Mouse (Mus musculus) forebrain, embryonic 14.5 days (tissue): Measurements from ENCODE around the gene Mad1l1. TPM values are rescaled to one million over a fixed set of nuclear protein-coding genes. Genes with fewer than 3 reads are reported as not detected.

Experiments
- ATAC-seq: fragments of 200-750 bp; cut with Nextera tagmentation; 2 replicates; pipeline ENCODE4 v1.8.0; 2017; ENCODE audit warnings: mild to moderate bottlenecking, moderate library complexity
- DNase-seq: peaks from one replicate; pipeline ENCODE4 v3.0.0-alpha.2; 2015; ENCODE audit warnings: low spot score
- H3K27ac ChIP-seq: fragments of 300-500 bp; sonication (generic); 2 replicates; pipeline ENCODE4 v1.5.1; 2014; ENCODE audit warnings: low read depth, mild to moderate bottlenecking, control low read depth, low read length, moderate library complexity
- H3K27me3 ChIP-seq: fragments of 300-500 bp; sonication (generic); replicated peaks from 2 replicates; pipeline ENCODE4 v1.6.1; 2014; ENCODE audit warnings: low read length, control low read depth, mixed read lengths; ENCODE audit not compliant: control insufficient read depth, insufficient read depth
- H3K36me3 ChIP-seq: fragments of 300-500 bp; sonication (generic); 2 replicates; pipeline ENCODE4 v1.6.1; 2014; ENCODE audit warnings: low read length, control low read depth; ENCODE audit not compliant: control insufficient read depth, insufficient read depth
- H3K4me1 ChIP-seq: fragments of 300-500 bp; sonication (generic); 2 replicates; pipeline ENCODE4 v1.6.1; 2014; ENCODE audit warnings: antibody characterized with exemption, low read length, control low read depth; ENCODE audit not compliant: control insufficient read depth, insufficient read depth
- H3K4me2 ChIP-seq: fragments of 300-500 bp; sonication (generic); 2 replicates; pipeline ENCODE4 v1.6.1; 2014; ENCODE audit warnings: mild to moderate bottlenecking, control low read depth, low read length
- H3K4me3 ChIP-seq: fragments of 300-500 bp; sonication (generic); 2 replicates; pipeline ENCODE4 v1.5.1; 2014; ENCODE audit warnings: low read depth, low read length, control low read depth
- H3K9ac ChIP-seq: fragments of 300-500 bp; sonication (generic); 2 replicates; pipeline ENCODE4 v1.6.1; 2014; ENCODE audit warnings: mild to moderate bottlenecking, low read length, control low read depth, moderate library complexity
- H3K9me3 ChIP-seq: fragments of 300-500 bp; sonication (generic); replicated peaks from 2 replicates; pipeline ENCODE4 v1.6.1; 2016; ENCODE audit warnings: low read length, control low read depth, mixed read lengths; ENCODE audit not compliant: control insufficient read depth
- WGBS: fragments of 180-500 bp; shearing (Covaris S2); extraction: QIAGEN DNeasy Blood & Tissue Kit; methylation state at CpG from one replicate; pipeline ENCODE4 v1.1.7; 2014; 5-methylcytosine and 5-hydroxymethylcytosine counted together
- polyA plus RNA-seq: library from polyadenylated mRNA; unstranded; fragments of >200 nt; fragmentation: Nextera tagmentation; extraction: Ambion mirVana; gene quantifications from 2 replicates; pipeline ENCODE4 v1.2.1, GENCODE M21; 2014

The Mad1l1 gene
- polyA plus RNA-seq, 1 experiment from 2014 or later = 29.2 TPM

DNA sequence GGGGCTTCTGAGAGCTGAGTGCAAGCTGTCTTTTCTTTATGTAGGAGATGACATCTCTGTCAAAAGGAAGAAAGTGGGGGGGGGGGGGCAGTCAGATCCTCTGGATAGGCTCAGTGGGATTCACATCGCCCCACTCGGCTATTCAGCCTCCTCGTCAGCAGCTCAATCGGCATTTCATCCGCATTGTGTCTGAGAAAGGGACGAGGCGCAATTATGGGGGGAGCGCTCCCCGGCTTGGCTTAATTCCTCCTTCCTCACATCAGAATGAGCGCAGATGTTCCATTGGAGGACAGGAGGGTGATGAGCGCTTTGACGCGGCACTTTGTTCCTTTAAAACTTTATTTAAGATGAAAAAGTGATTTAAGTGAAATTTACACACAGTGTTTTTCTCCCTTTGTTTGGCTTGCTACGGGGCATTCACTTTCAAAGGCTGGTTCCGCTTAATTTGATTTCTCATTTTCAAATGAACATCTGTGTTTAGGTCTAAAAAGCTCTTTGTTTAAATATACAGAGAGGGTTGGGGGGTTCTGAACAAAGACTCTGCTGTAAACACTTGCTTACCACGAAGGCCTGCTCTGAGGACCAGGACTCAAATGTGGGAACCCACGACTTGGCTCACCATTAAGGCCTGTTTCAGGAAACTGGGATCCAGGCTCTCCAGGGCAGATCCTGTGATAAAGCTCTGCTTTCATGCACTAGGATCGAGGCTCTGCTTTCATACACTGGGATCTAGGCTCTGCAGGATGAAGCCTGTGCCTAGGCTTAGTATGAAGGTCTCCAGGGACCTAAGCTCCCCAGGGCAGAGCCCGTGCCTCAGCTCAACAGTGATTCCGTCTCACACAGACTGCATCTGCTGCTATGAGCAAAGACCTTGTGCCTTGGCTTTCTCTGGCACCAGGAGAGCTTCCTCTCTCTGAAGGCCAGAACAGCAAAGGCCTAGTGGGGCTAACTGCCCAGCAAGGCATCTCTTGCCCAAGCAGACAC, 98.0 kb downstream of the Mad1l1 start:
- no peaks in the 10 kb centered on the region for H3K27me3 ChIP-seq
- H3K4me1 ChIP-seq = peaks cover 8% of the 10 kb centered on the region; the same call in 1 of the 2 replicates
- ATAC-seq (peak; percentile 72), DNase-seq (peak; percentile 72)
- H3K9ac ChIP-seq = no peak overlapping the region
- H3K4me2 ChIP-seq = no peak overlapping the region
- WGBS = 16% methylated on average over 20 of the region's 20 CpGs
- H3K4me3 ChIP-seq = no peak overlapping the region
- peak overlapping the region; percentile 59 for H3K27ac ChIP-seq
- no peaks in the 10 kb centered on the region for H3K9me3 ChIP-seq
- H3K36me3 ChIP-seq = no peaks in the 10 kb centered on the region

DNA sequence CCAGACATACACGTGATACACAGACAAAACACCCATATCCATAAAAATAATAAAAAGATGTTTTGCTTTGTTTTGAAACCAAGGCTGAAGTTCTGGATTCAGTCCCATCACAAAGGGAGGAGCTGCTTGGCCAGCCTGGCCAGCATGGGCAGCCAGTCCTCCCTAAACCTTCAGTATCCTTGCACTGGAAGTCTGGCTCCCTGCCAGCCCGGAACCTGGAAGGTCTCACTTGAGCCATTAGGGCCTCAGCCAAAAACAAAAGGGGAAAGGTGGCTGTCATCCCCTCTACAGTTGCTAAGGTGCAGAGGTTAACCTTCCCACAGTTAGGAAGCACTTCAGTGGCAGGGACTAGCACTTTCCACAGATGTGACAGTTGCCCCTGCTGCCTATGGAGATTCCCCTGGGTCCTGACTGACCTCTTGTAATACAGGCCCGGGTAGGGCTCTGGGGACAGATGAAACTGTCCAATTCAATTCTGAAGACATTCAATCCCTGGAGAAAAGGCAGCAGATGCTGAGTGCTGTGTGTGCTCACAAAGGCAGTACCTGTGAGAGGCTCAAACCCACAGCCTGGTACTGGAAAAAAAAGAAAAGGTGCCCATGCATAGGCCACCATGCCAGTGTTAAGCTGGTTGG, 100.2 kb downstream of the Mad1l1 start:
- Histone ChIP-seq H3K9me3 (no peaks in the 10 kb centered on the region), H3K4me2 (no peak overlapping the region), H3K27me3 (no peaks in the 10 kb centered on the region), H3K27ac (no peak overlapping the region), H3K4me1 (peaks cover 8% of the 10 kb centered on the region; the same call in 1 of the 2 replicates), H3K9ac (no peak overlapping the region), H3K4me3 (no peak overlapping the region), H3K36me3 (no peaks in the 10 kb centered on the region)
- no peak for ATAC-seq
- DNase-seq = no peak
- WGBS = 84% methylated on average over 3 of the region's 3 CpGs

DNA sequence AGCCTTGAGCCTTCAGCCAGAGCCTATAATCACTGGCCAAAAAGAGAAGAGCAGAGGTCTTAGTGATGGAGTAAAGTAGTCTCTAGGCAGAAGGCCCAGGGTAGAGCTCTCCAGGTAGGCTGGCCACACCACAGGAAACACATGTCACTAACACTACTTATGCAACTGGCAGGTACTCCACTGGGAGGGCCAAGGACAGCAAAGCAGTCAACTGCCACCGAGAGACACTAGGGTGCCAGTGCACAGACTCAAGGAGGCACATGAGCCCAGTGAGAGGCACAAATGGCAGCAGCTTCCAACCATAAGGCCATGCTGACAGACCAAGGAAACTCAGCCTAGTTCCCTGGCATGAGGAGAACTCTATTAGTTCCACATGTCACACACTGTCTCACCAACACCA, 102.1 kb downstream of the Mad1l1 start:
- Histone ChIP-seq H3K36me3 (no peaks in the 10 kb centered on the region), H3K4me2 (no peak overlapping the region), H3K4me1 (peaks cover 8% of the 10 kb centered on the region; the same call in 1 of the 2 replicates), H3K9me3 (no peaks in the 10 kb centered on the region), H3K27me3 (no peaks in the 10 kb centered on the region), H3K4me3 (no peak overlapping the region), H3K9ac (no peak overlapping the region), H3K27ac (no peak overlapping the region)
- WGBS = 100% methylated on average over 1 of the region's 1 CpGs
- DNase-seq (no peak), ATAC-seq (no peak)

DNA sequence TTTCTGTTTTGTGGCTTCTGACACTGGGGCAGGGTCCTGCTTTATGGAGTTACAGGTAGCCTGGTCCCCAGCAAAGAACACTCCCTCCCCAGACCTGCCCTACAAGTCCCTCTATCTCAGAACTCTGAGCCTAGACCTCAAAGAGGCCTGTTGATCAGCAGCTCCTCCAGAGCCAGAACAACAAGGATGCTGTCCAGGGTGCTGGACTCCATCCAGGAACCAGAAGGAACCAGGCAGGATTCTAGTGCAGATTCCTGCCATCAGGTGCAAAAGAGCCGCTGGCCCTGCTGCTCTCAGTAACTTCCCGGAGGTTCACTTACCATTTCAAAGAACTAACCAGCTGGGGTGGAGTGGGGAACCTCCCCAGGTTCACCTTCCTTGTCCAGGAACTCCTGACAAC, 103.5 kb downstream of the Mad1l1 start:
- H3K36me3 ChIP-seq = no peaks in the 10 kb centered on the region
- H3K9me3 ChIP-seq = no peaks in the 10 kb centered on the region
- no peak overlapping the region for H3K9ac ChIP-seq
- no peak overlapping the region for H3K27ac ChIP-seq
- DNase-seq (no peak), ATAC-seq (no peak)
- WGBS = 37% methylated on average over 2 of the region's 2 CpGs
- H3K4me1 ChIP-seq = no peaks in the 10 kb centered on the region
- no peak overlapping the region for H3K4me2 ChIP-seq
- no peak overlapping the region for H3K4me3 ChIP-seq
- H3K27me3 ChIP-seq = no peaks in the 10 kb centered on the region

DNA sequence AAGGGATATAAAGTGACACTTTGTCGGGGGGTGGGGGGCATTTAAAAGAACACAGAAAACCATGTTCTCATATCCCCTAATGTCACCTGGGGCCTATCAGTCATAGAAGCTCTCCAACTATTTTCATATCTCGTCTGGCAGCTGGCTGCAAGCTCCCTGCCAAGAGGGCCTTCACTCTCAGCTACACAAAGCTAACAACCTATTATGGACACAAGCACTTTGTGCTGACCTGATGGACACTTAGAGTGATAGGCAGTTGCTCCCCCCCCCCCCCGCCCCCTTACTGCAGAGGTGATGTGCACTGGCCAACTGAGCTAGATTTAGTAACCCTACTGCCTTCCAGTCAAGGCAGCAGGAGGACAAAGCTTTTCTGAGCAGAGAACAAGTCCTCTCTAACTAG, 104.3 kb downstream of the Mad1l1 start:
- ATAC-seq = no peak
- no peak overlapping the region for H3K4me2 ChIP-seq

DNA sequence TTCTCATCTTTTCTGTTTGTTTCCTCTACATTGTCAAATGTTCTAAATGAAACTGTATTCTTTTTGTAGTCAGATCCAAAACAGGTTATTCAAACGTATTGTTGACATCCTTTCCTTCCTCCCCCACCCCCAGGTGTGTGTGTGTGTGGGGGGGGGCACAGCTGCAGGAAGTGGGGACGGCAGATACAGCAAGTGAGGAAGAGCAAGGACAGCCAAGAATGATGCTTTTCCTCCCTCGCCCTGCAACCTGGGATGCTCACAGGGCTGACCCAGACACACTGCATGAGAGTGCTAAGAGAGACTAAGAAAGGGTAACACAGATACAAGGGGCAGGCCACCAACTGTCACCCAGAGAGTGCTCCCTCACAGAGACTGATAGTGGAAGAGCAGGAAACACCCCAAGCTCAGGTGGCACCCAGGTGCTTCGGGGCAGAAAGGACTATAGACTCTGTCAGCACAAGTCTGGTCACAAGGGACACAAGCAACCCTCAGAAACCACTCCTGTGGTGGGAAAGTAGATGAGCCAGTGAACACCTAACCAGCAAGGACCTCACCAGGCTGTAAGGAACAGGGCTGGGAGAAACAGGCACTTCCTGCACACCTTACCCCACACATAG, 105.8 kb downstream of the Mad1l1 start:
- no peak for ATAC-seq
- 81% methylated on average over 4 of the region's 4 CpGs for WGBS
- no peak for DNase-seq
- H3K4me3 ChIP-seq = no peak overlapping the region
- H3K4me2 ChIP-seq = no peak overlapping the region
- H3K9ac ChIP-seq = no peak overlapping the region
- H3K4me1 ChIP-seq = no peaks in the 10 kb centered on the region
- no peaks in the 10 kb centered on the region for H3K27me3 ChIP-seq
- no peaks in the 10 kb centered on the region for H3K9me3 ChIP-seq
- H3K36me3 ChIP-seq = no peaks in the 10 kb centered on the region
- no peak overlapping the region for H3K27ac ChIP-seq

More for the DNA sequence above, 104.3 kb downstream of the Mad1l1 start:
- DNase-seq = no peak
- Histone ChIP-seq H3K9me3 (no peaks in the 10 kb centered on the region), H3K27ac (no peak overlapping the region), H3K4me1 (no peaks in the 10 kb centered on the region), H3K27me3 (no peaks in the 10 kb centered on the region), H3K4me3 (no peak overlapping the region), H3K36me3 (no peaks in the 10 kb centered on the region), H3K9ac (no peak overlapping the region)
- WGBS = 81% methylated on average over 3 of the region's 3 CpGs

DNA sequence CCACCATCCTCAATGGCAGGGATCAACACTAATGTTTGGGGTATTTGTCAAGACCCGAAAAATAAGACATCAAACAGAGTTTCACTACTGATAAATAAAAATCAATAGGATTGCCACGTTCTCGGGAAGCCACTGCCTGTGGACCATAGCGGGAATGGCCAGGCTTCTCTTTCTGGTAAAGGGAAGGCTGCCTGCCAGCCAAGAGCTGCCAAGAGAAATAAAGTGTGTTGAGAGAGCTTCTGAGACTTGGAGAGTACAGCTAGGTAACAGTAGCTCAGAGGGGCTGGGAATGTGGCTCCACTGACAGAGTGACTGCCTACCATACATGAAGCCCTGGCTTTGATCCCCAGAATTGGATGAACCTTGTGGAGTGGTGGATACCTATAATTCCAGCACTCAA, 108.4 kb downstream of the Mad1l1 start:
- no peak overlapping the region for H3K27ac ChIP-seq
- 88% methylated on average over 4 of the region's 4 CpGs for WGBS
- H3K9me3 ChIP-seq = no peaks in the 10 kb centered on the region
- H3K4me3 ChIP-seq = no peak overlapping the region
- no peak overlapping the region for H3K9ac ChIP-seq
- H3K27me3 ChIP-seq = no peaks in the 10 kb centered on the region
- H3K4me1 ChIP-seq = peaks cover 7% of the 10 kb centered on the region; the same call in 1 of the 2 replicates
- H3K4me2 ChIP-seq = no peak overlapping the region
- DNase-seq (no peak), ATAC-seq (no peak)
- no peaks in the 10 kb centered on the region for H3K36me3 ChIP-seq

DNA sequence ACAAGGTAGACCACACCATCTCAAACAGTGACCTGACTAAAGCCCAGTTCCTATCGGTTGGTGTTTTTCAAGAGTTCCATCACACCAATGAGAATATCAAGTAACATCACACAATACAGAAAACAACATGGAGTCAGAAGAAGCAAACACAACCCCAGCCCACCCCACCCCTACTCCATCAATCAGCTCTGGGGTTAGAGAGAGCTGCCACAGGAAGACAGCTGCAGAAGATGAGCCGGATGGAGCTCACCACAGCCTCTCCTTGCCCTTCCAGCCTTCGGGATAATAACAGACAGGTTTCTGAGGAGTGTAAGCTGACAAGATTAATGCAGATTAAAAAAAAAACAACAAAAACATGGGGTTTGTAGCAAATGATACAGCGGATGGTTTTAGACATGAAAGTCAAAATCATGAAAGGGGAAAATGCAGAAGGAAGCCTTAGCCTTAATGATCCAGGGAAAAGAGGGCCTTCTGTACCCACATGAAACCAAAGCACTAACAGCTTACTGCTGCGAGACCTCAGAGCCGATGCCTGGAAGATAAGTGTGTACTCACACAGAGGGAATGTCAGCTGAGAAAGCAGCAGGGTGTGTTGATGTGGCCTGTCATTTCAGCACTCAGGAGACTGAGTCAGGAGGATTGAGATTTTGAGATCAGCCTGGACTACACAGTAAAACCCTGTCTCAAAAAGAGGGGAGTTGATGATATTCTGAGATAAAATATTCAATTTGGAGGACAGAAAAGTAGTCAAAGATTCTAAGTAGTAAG, 110.8 kb downstream of the Mad1l1 start:
- Histone ChIP-seq H3K27me3 (no peaks in the 10 kb centered on the region), H3K4me2 (no peak overlapping the region), H3K4me3 (no peak overlapping the region), H3K36me3 (no peaks in the 10 kb centered on the region), H3K9ac (no peak overlapping the region), H3K9me3 (no peaks in the 10 kb centered on the region), H3K27ac (no peak overlapping the region), H3K4me1 (peaks cover 7% of the 10 kb centered on the region; the same call in 1 of the 2 replicates)
- ATAC-seq = no peak
- DNase-seq = no peak
- 93% methylated on average over 6 of the region's 6 CpGs for WGBS
